Mouse (Mus musculus) limb, embryonic 14.5 days (tissue): ENCODE data around the gene Svep1. TPM values are rescaled to one million over a fixed set of nuclear protein-coding genes. Genes with fewer than 3 reads are reported as not detected.

Experiments
- ATAC-seq: fragments of 200-750 bp; cut with Nextera tagmentation; 2 replicates; pipeline ENCODE4 v1.8.0; 2017; ENCODE audit warnings: low read depth, moderate number of reproducible peaks, moderate TSS enrichment; ENCODE audit not compliant: low FRiP score
- DNase-seq: peaks from one replicate; pipeline ENCODE4 v3.0.0-alpha.2; 2015; ENCODE audit warnings: low spot score
- H3K27ac ChIP-seq: fragments of 300-500 bp; sonication (generic); replicated peaks from 2 replicates; pipeline ENCODE4 v1.5.1; 2014; ENCODE audit warnings: low read depth, mild to moderate bottlenecking, low read length, moderate library complexity, mixed read lengths
- H3K27me3 ChIP-seq: fragments of 300-500 bp; sonication (generic); 2 replicates; pipeline ENCODE4 v1.6.1; 2014; ENCODE audit warnings: low read length, mixed read lengths; ENCODE audit not compliant: control insufficient read depth, insufficient read depth
- H3K36me3 ChIP-seq: fragments of 300-500 bp; sonication (generic); 2 replicates; pipeline ENCODE4 v1.6.1; 2014; ENCODE audit warnings: mild to moderate bottlenecking, low read length, moderate library complexity, mixed read lengths; ENCODE audit not compliant: control insufficient read depth, insufficient read depth
- H3K4me1 ChIP-seq: fragments of 300-500 bp; sonication (generic); 2 replicates; pipeline ENCODE4 v1.6.1; 2014; ENCODE audit warnings: antibody characterized with exemption, low read length, mixed read lengths; ENCODE audit not compliant: control insufficient read depth, insufficient read depth
- H3K4me2 ChIP-seq: fragments of 300-500 bp; sonication (generic); replicated peaks from 2 replicates; pipeline ENCODE4 v1.6.1; 2014; ENCODE audit warnings: low read depth, mild to moderate bottlenecking, low read length, moderate library complexity; ENCODE audit not compliant: severe bottlenecking
- H3K4me3 ChIP-seq: fragments of 300-500 bp; sonication (generic); replicated peaks from 2 replicates; pipeline ENCODE4 v1.5.1; 2014; ENCODE audit warnings: low read length
- H3K9ac ChIP-seq: fragments of 300-500 bp; sonication (generic); 2 replicates; pipeline ENCODE4 v1.6.1; 2014; ENCODE audit warnings: mild to moderate bottlenecking, low read depth, low read length, moderate library complexity; ENCODE audit not compliant: severe bottlenecking
- H3K9me3 ChIP-seq: fragments of 300-500 bp; sonication (generic); 2 replicates; pipeline ENCODE4 v1.6.1; 2016; ENCODE audit warnings: low read length; ENCODE audit not compliant: control insufficient read depth
- POLR2A ChIP-seq: fragments of 200-500 bp; IDR thresholded peaks from 2 replicates; pipeline ENCODE4 v1.8.0; 2012; ENCODE audit warnings: inconsistent platforms, mild to moderate bottlenecking, moderate library complexity, borderline replicate concordance; ENCODE audit not compliant: insufficient read depth, insufficient read length; ENCODE audit errors: extremely low read depth
- WGBS: fragments of 180-500 bp; shearing (Covaris S2); extraction: QIAGEN DNeasy Blood & Tissue Kit; methylation state at CpG from one replicate; pipeline ENCODE4 v1.1.7; 2014; 5-methylcytosine and 5-hydroxymethylcytosine counted together
- polyA plus RNA-seq, 2 experiments: library from polyadenylated mRNA; depleted of rRNA in 1 of 2; stranded (reverse) in 1 of 2; unstranded in 1 of 2; fragments of >200 nt; fragmentation: Nextera tagmentation in 1 of 2; extraction: Ambion mirVana in 1 of 2; gene quantifications; 2 replicates each; pipeline versions ENCODE4 v1.2.1 to v1.2.3; 2012 to 2014

The Svep1 gene
- polyA plus RNA-seq, 2 experiments = 7.7 to 11.0 TPM

GRCm38 (mm10) chr4:58055653-58056052 lies 151.0 kb downstream of the Svep1 start:
- H3K36me3 ChIP-seq = no peaks in the 10 kb centered on the region
- H3K9me3 ChIP-seq = no peaks in the 10 kb centered on the region
- no peak overlapping the region for H3K4me2 ChIP-seq
- H3K27ac ChIP-seq = no peak overlapping the region
- no peak overlapping the region for H3K4me3 ChIP-seq
- H3K9ac ChIP-seq = no peak overlapping the region
- ATAC-seq (no peak), DNase-seq (no peak)
- no peaks in the 10 kb centered on the region for H3K27me3 ChIP-seq
- H3K4me1 ChIP-seq = no peaks in the 10 kb centered on the region
- no peak for TF ChIP-seq POLR2A

DNA sequence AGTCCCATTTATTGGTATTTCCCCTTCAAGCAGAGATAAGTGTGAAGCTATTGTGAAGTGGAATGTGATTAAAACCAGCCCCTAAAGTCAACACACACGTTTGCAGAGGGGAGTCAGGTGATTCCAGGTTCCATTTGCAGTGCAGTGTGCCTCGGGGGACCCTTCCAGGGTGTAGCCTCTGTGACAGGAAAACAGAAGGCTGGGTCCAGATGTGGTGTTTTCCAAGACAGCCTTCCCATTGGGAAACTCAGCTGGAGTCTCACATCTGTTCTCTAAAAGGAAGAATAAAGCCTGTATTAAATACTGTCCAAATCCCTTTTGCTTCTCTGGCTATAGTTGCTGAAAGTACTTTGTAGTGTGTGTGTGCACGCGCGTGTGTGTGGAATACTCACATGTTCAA lies 152.2 kb downstream of the Svep1 start:
- 53% methylated on average over 5 of the region's 5 CpGs for WGBS
- H3K4me2 ChIP-seq = no peak overlapping the region

DNA sequence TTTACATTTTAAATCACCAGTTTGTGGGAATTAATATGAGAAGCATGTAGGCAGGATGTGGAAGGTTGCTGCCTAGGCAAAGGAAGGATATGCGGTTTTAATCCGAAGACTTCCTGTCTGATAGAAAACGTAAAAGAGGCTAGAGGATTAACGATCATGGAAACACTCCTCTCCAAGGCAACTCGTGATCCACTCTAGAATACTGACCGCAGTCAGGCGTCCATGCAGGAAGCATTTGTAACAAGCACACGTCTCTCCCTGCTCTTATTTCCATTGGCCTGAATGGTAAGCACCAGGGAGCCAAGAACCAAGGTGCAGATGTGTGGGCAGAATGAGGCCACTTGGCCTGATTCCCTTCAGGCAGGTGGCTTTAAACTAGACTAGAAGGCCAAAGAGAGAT lies 155.9 kb downstream of the Svep1 start:
- H3K9ac ChIP-seq = no peak overlapping the region

More for the DNA sequence above, 152.2 kb downstream of the Svep1 start:
- H3K4me3 ChIP-seq = no peak overlapping the region
- DNase-seq (peak; percentile 15), ATAC-seq (no peak)
- H3K27ac ChIP-seq = no peak overlapping the region
- H3K27me3 ChIP-seq = no peaks in the 10 kb centered on the region
- TF ChIP-seq POLR2A = no peak
- no peaks in the 10 kb centered on the region for H3K36me3 ChIP-seq
- no peaks in the 10 kb centered on the region for H3K4me1 ChIP-seq
- no peaks in the 10 kb centered on the region for H3K9me3 ChIP-seq
- no peak overlapping the region for H3K9ac ChIP-seq

DNA sequence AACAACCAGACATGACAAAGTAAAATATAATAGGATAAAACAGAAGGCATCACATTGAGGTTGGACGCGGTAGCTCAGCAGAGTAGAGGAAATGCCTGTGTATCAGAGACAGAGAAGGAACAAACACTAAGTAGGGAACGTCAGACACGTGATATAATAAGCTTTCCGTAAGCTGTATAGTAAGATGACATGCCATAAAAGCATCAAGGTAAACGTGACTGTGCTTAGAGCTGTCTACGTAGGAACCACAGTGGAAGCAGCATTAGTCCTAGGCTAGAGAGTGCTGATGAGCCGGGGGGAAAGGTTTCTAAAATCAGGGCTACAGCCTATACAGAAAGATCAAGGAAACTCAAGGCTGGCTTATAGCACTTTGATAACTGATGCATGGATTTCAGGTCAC lies 156.4 kb downstream of the Svep1 start:
- 77% methylated on average over 8 of the region's 8 CpGs for WGBS
- ATAC-seq = no peak
- Histone ChIP-seq H3K9ac (no peak overlapping the region), H3K4me3 (no peak overlapping the region), H3K36me3 (0 out of 2 replicates have a peak, but pooled peaks cover 4% of the 10 kb centered on the region), H3K9me3 (no peaks in the 10 kb centered on the region), H3K27ac (no peak overlapping the region), H3K4me1 (no peaks in the 10 kb centered on the region), H3K4me2 (no peak overlapping the region), H3K27me3 (no peaks in the 10 kb centered on the region)
- no peak for DNase-seq
- no peak for TF ChIP-seq POLR2A

More for the DNA sequence above, 155.9 kb downstream of the Svep1 start:
- DNase-seq (no peak), ATAC-seq (no peak)
- Histone ChIP-seq H3K9me3 (no peaks in the 10 kb centered on the region), H3K4me2 (no peak overlapping the region), H3K4me1 (no peaks in the 10 kb centered on the region), H3K4me3 (no peak overlapping the region), H3K36me3 (0 out of 2 replicates have a peak, but pooled peaks cover 4% of the 10 kb centered on the region), H3K27me3 (no peaks in the 10 kb centered on the region), H3K27ac (no peak overlapping the region)
- no peak for TF ChIP-seq POLR2A
- WGBS = 51% methylated on average over 8 of the region's 8 CpGs

- Histone ChIP-seq H3K9me3 (no peaks in the 10 kb centered on the region), H3K4me2 (no peak overlapping the region), H3K4me3 (no peak overlapping the region), H3K4me1 (no peaks in the 10 kb centered on the region), H3K9ac (no peak overlapping the region), H3K36me3 (0 out of 2 replicates have a peak, but pooled peaks cover 4% of the 10 kb centered on the region), H3K27ac (no peak overlapping the region), H3K27me3 (no peaks in the 10 kb centered on the region)
- no peak for DNase-seq
- WGBS = 94% methylated on average over 6 of the region's 6 CpGs
- no peak for ATAC-seq
- no peak for TF ChIP-seq POLR2A
Measured at GRCm38 (mm10) chr4:58044833-58045232, 161.8 kb downstream of the Svep1 start.

GRCm38 (mm10) chr4:58044356-58044755 lies 162.3 kb downstream of the Svep1 start:
- H3K9ac ChIP-seq = no peak overlapping the region
- no peaks in the 10 kb centered on the region for H3K27me3 ChIP-seq
- no peak overlapping the region for H3K4me2 ChIP-seq
- H3K9me3 ChIP-seq = no peaks in the 10 kb centered on the region
- H3K4me3 ChIP-seq = no peak overlapping the region
- no peak overlapping the region for H3K27ac ChIP-seq
- TF ChIP-seq POLR2A = no peak
- H3K36me3 ChIP-seq = 0 out of 2 replicates have a peak, but pooled peaks cover 4% of the 10 kb centered on the region
- DNase-seq (no peak), ATAC-seq (no peak)
- WGBS = 91% methylated on average over 3 of the region's 3 CpGs
- H3K4me1 ChIP-seq = no peaks in the 10 kb centered on the region
